Mouse (Mus musculus) c-Kit-positive CD71-negative TER-119-negative erythroid progenitor cells, embryonic 14.5 days (primary cell): ENCODE measurements around the gene Gabpb1.
"Not testable (repeated sequence)": the region's sequence is repeated elsewhere in the genome, so short reads cannot be mapped to it uniquely, and the experiment has no call there.

Experiments used
- DNase-seq: peaks from one replicate; pipeline ENCODE4 v3.0.0-alpha.2; 2013; ENCODE audit warnings: low read depth

Gene Gabpb1

GRCm38 (mm10) chr2:126640298-126640697 is 35.8 kb downstream of the Gabpb1 start:
- DNase-seq: no peak

GRCm38 (mm10) chr2:126635939-126636823 is 40.0 kb downstream of the Gabpb1 start:
- peak; percentile 40 for DNase-seq

GRCm38 (mm10) chr2:126633165-126633564 is 43.0 kb downstream of the Gabpb1 start:
- no peak for DNase-seq

GRCm38 (mm10) chr2:126628455-126628995 is 47.6 kb downstream of the Gabpb1 start:
- no peak for DNase-seq

- no peak for DNase-seq
Measured at GRCm38 (mm10) chr2:126623138-126623537, 53.0 kb downstream of the Gabpb1 start.

GRCm38 (mm10) chr2:126622455-126622854 is 53.7 kb downstream of the Gabpb1 start:
- no peak for DNase-seq

- DNase-seq: no peak
Measured at GRCm38 (mm10) chr2:126619249-126619704, 56.9 kb downstream of the Gabpb1 start, which contains the start of gene Hdc. TSS of gene Hdc (minus strand) at chr2:126619299.

- DNase-seq: no peak
Measured at GRCm38 (mm10) chr2:126618470-126619179, 57.5 kb downstream of the Gabpb1 start.

GRCm38 (mm10) chr2:126615355-126615754 is 60.8 kb downstream of the Gabpb1 start:
- DNase-seq: no peak

GRCm38 (mm10) chr2:126609600-126609999 is 66.5 kb downstream of the Gabpb1 start:
- DNase-seq: not testable (repeated sequence)

- no peak for DNase-seq
Measured at GRCm38 (mm10) chr2:126607553-126608203, 68.5 kb downstream of the Gabpb1 start.

- no peak for DNase-seq
Measured at GRCm38 (mm10) chr2:126606688-126607062, 69.5 kb downstream of the Gabpb1 start.

- no peak for DNase-seq
Measured at GRCm38 (mm10) chr2:126606061-126606687, 70.0 kb downstream of the Gabpb1 start.

GRCm38 (mm10) chr2:126601918-126602600 is 74.1 kb downstream of the Gabpb1 start:
- DNase-seq: no peak

GRCm38 (mm10) chr2:126600533-126600932 is 75.6 kb downstream of the Gabpb1 start:
- no peak for DNase-seq

- no peak for DNase-seq
Measured at GRCm38 (mm10) chr2:126599005-126599404, 77.1 kb downstream of the Gabpb1 start.

- no peak for DNase-seq
Measured at GRCm38 (mm10) chr2:126598359-126598758, 77.8 kb downstream of the Gabpb1 start.

GRCm38 (mm10) chr2:126597279-126598241 is 78.6 kb downstream of the Gabpb1 start:
- DNase-seq: no peak

- no peak for DNase-seq
Measured at GRCm38 (mm10) chr2:126596347-126597072, 79.6 kb downstream of the Gabpb1 start.
